Mouse (Mus musculus): Measurements from ENCODE around the gene Trappc2l.

- TF ChIP-seq CTCF (IDR thresholded peaks at IDR 0.05; ENCODE audit: low read depth) (no peak), EP300 (optimal IDR thresholded peaks at IDR 0.05) (no peak)
Measured at GRCm38 (mm10) chr8:122658149-122658806, 46.8 kb downstream of the Trappc2l start.

Measured in stomach, postnatal 0 days (tissue).